Mouse (Mus musculus): Measurements from ENCODE around the gene Anks6. TPM values are rescaled to one million over a fixed set of nuclear protein-coding genes. Genes with fewer than 3 reads are reported as not detected.
A peak's percentile ranks its signal among the peaks of the same experiment; 100 is the strongest.
"Not testable (repeated sequence)": the region's sequence is repeated elsewhere in the genome, so short reads cannot be mapped to it uniquely, and the experiment has no call there.

Anks6 gene
- total RNA-seq (2021): 1 to 10 TPM; 3.5 to 5.2 TPM
- long read RNA-seq, experiment 1, partial matches to known transcripts: 0 of 2 reads
- long read RNA-seq, experiment 1, other reads (novel, unspliced or antisense): 2 of 2 reads
- long read RNA-seq, experiment 2, partial matches to known transcripts: 1 of 2 reads
- long read RNA-seq, experiment 2, other reads (novel, unspliced or antisense): 0 of 2 reads

- peak; percentile 82 to 89 for DNase-seq
Measured at GRCm38 (mm10) chr4:47056791-47057509, at the start of gene Anks6. Gene Anks6 (minus strand): TSS chr4:47057427.

GRCm38 (mm10) chr4:47103561-47103960, 46.3 kb upstream of the Anks6 start:
- DNase-seq: no peak

- DNase-seq: no peak
Measured at GRCm38 (mm10) chr4:47093647-47094046, 36.4 kb upstream of the Anks6 start.

- DNase-seq: no peak
Measured at GRCm38 (mm10) chr4:47093161-47093560, 35.9 kb upstream of the Anks6 start.

GRCm38 (mm10) chr4:47092387-47093021, 35.3 kb upstream of the Anks6 start:
- peak in 1 of 2 experiments; percentile 5 for DNase-seq

GRCm38 (mm10) chr4:47091493-47092386, 34.5 kb upstream of the Anks6 start, which contains the start of gene Galnt12:
Gene Galnt12 (plus strand): TSS chr4:47091909.
- DNase-seq: peak; percentile 21 to 36

- no peak for DNase-seq
Measured at GRCm38 (mm10) chr4:47088671-47089070, 31.4 kb upstream of the Anks6 start.

- no peak for DNase-seq
Measured at GRCm38 (mm10) chr4:47083824-47084223, 26.6 kb upstream of the Anks6 start.

- DNase-seq: no peak
Measured at GRCm38 (mm10) chr4:47080647-47081010, 23.4 kb upstream of the Anks6 start.

- no peak for DNase-seq
Measured at GRCm38 (mm10) chr4:47079997-47080646, 22.9 kb upstream of the Anks6 start.

- DNase-seq: no peak
Measured at GRCm38 (mm10) chr4:47075054-47075453, 17.8 kb upstream of the Anks6 start.

- DNase-seq: no peak
Measured at GRCm38 (mm10) chr4:47060900-47061299, 3.7 kb upstream of the Anks6 start.

GRCm38 (mm10) chr4:47057510-47058325, 491 bp upstream of the Anks6 start:
- DNase-seq: no peak

GRCm38 (mm10) chr4:47055570-47056080, 1.6 kb downstream of the Anks6 start:
- DNase-seq: no peak

- not testable (repeated sequence) for DNase-seq
Measured at GRCm38 (mm10) chr4:47055170-47055569, 2.1 kb downstream of the Anks6 start.

- no peak for DNase-seq
Measured at GRCm38 (mm10) chr4:47051905-47052304, 5.3 kb downstream of the Anks6 start.

- DNase-seq: no peak
Measured at GRCm38 (mm10) chr4:47050642-47051381, 6.4 kb downstream of the Anks6 start.

- DNase-seq: peak; percentile 89 to 90
Measured at GRCm38 (mm10) chr4:47050167-47050566, 7.1 kb downstream of the Anks6 start.

GRCm38 (mm10) chr4:47049216-47049615, 8.0 kb downstream of the Anks6 start:
- DNase-seq: no peak

GRCm38 (mm10) chr4:47047765-47048164, 9.5 kb downstream of the Anks6 start:
- no peak for DNase-seq

Measured in adrenal gland, postnatal 36 days (tissue).